Mouse (Mus musculus) midbrain, embryonic 13.5 days (tissue): ENCODE results near the gene Epha5. TPM values are rescaled to one million over a fixed set of nuclear protein-coding genes. Genes with fewer than 3 reads are reported as not detected.
A peak's percentile ranks its signal among the peaks of the same experiment; 100 is the strongest.

Experiments
- ATAC-seq: fragments of 200-750 bp; cut with Nextera tagmentation; 2 replicates; pipeline ENCODE4 v1.8.0; 2017; ENCODE audit warnings: mild to moderate bottlenecking, moderate TSS enrichment, moderate library complexity
- H3K27ac ChIP-seq: fragments of 300-500 bp; sonication (generic); 2 replicates; pipeline ENCODE4 v1.5.1; 2015; ENCODE audit warnings: inconsistent platforms, mild to moderate bottlenecking, moderate library complexity
- H3K27me3 ChIP-seq: fragments of 300-500 bp; sonication (generic); 2 replicates; pipeline ENCODE4 v1.6.1; 2015; ENCODE audit warnings: mild to moderate bottlenecking, inconsistent platforms
- H3K36me3 ChIP-seq: fragments of 300-500 bp; sonication (generic); 2 replicates; pipeline ENCODE4 v1.6.1; 2015; ENCODE audit warnings: mild to moderate bottlenecking, inconsistent platforms
- H3K4me1 ChIP-seq: fragments of 300-500 bp; sonication (generic); replicated peaks from 2 replicates; pipeline ENCODE4 v1.6.1; 2015; ENCODE audit warnings: inconsistent platforms
- H3K4me2 ChIP-seq: fragments of 300-500 bp; sonication (generic); replicated peaks from 2 replicates; pipeline ENCODE4 v1.6.1; 2015; ENCODE audit warnings: moderate library complexity, mild to moderate bottlenecking, inconsistent platforms
- H3K4me3 ChIP-seq: fragments of 300-500 bp; sonication (generic); replicated peaks from 2 replicates; pipeline ENCODE4 v1.5.1; 2015; ENCODE audit warnings: mild to moderate bottlenecking, inconsistent platforms
- H3K9ac ChIP-seq: fragments of 300-500 bp; sonication (generic); replicated peaks from 2 replicates; pipeline ENCODE4 v1.6.1; 2015; ENCODE audit warnings: mild to moderate bottlenecking, inconsistent platforms
- H3K9me3 ChIP-seq: fragments of 300-500 bp; sonication (generic); 2 replicates; pipeline ENCODE4 v1.6.1; 2016; ENCODE audit warnings: mild to moderate bottlenecking, inconsistent platforms
- WGBS: fragments of 180-500 bp; shearing (Covaris S2); methylation state at CpG from one replicate; pipeline ENCODE4 v1.1.7; 2015; 5-methylcytosine and 5-hydroxymethylcytosine counted together
- polyA plus RNA-seq: library from polyadenylated mRNA; unstranded; fragments of >200 nt; fragmentation: Nextera tagmentation; extraction: Ambion mirVana; gene quantifications from 2 replicates; pipeline ENCODE4 v1.2.1, GENCODE M21; 2015

Gene Epha5
- polyA plus RNA-seq, 1 experiment from 2014 or later = 57.7 TPM

DNA sequence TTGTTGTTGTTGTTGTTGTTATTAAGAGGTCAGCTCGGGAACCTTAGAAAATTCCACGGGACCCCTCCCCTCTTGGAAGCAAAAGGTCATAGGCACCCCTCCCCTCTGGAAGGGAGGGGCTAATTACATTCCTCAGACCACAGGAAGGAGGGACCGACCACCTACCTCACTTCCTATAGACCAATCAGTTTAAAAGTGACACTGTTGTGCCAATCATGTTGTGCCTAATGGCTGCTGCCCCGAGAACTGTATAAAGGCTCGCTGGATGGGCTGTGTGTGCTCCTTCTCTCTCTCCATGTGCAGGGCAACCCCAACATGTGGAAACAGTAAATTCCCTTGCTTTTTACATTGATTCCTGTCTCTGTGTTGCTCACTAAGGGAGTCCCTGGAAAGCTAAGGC is 64.1 kb downstream of the Epha5 start:
- Histone ChIP-seq H3K9me3 (no peaks in the 10 kb centered on the region), H3K27me3 (no peaks in the 10 kb centered on the region), H3K4me2 (no peak overlapping the region), H3K36me3 (no peaks in the 10 kb centered on the region), H3K27ac (no peak overlapping the region), H3K4me3 (no peak overlapping the region), H3K9ac (no peak overlapping the region), H3K4me1 (peaks cover 6% of the 10 kb centered on the region; the same call in 1 of the 2 replicates)
- peak; percentile 74 for ATAC-seq
- WGBS = 57% methylated on average over 5 of the region's 5 CpGs

DNA sequence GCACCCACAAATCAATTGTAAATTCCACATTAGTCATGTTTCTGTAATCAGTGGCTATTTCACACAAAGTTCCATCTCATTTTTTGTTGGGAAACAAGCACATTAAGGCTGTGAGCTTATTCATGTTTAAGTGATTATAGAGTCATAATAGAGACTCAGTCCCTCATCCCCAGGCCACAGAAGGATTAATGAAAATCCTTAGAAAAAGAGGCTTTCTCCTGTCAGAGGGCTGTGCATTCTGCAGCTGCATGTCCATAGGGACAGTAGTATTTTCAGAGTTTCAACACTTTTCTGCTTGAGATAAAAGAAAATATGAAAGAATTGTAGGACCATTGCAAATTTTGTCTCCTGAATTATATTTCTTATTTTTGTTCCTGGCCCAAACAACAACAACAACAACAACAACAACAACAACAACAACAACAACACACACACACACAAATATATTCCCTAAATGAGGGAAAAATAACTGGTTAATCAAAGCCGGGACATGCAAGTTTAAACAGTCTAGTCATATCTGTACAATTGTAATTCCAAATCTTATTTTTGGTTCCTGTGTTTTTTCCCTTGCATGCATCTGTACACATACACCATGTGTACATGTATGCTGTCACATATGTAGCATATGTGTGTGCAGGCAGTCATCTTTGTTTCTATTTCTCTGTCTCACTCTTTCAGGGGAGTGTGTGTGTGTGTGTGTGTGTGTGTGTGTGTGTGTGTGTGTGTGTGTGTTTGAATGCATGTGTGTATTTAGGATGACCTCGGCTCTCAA is 70.3 kb downstream of the Epha5 start:
- Histone ChIP-seq H3K4me2 (no peak overlapping the region), H3K4me3 (no peak overlapping the region), H3K9me3 (no peaks in the 10 kb centered on the region), H3K27me3 (no peaks in the 10 kb centered on the region), H3K36me3 (no peaks in the 10 kb centered on the region), H3K4me1 (peaks cover 11% of the 10 kb centered on the region), H3K9ac (no peak overlapping the region), H3K27ac (no peak overlapping the region)
- WGBS = 73% methylated on average over 2 of the region's 2 CpGs
- peak; percentile 63; the same call in 1 of the 2 replicates for ATAC-seq

DNA sequence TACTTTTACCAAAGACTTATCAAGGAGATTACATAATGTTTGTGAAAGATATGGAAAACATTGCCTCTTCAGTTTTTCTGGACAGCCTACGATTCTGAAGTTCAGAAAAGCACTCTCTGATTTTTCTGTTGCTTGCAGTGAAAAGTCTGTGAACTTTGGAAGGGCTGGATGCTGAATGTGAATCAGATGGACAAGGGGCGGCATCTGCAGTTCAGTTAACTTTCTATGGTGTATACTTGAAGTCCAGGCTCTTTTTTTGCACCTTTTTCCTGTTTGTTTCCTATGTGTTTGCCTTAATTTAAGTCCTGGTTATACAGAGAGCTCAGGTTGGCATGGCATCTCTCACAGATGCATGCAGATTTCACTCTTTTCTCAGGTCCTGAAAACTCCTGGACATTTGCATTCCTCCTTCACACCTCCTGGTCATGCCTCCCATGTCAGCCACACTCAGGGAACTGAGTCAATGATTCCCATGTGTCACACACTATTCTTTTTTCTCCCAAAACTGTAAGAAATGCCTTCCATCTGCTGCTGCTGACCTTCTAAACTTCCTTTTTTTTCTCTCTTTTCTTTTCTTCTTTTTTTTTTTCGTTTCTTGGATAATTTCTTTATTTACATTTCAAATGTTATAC is 81.2 kb downstream of the Epha5 start:
- Histone ChIP-seq H3K27me3 (no peaks in the 10 kb centered on the region), H3K4me1 (no peaks in the 10 kb centered on the region), H3K4me2 (no peak overlapping the region), H3K27ac (no peak overlapping the region), H3K36me3 (no peaks in the 10 kb centered on the region), H3K9ac (no peak overlapping the region), H3K4me3 (no peak overlapping the region), H3K9me3 (0 out of 2 replicates have a peak, but pooled peaks cover 3% of the 10 kb centered on the region)
- 86% methylated on average over 3 of the region's 3 CpGs for WGBS
- ATAC-seq = no peak

DNA sequence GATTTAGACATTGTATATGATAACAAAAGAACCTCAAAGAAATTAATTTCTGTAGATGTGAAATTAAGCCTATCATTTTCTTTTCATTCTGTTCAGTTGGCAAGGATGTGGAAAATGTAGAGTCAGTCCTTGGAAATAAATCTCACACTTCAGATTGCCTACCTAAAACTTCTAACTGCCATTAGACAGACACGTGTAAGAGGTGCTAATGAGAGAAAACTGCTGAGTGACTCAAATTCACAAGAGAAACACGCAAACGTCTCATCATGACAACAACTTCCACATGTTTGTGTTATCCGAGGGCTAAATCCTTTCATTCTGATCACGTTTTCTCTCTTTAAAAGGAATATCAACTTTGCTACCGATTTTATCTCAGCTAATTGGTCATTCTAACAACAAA is 82.7 kb downstream of the Epha5 start:
- no peak for ATAC-seq

DNA sequence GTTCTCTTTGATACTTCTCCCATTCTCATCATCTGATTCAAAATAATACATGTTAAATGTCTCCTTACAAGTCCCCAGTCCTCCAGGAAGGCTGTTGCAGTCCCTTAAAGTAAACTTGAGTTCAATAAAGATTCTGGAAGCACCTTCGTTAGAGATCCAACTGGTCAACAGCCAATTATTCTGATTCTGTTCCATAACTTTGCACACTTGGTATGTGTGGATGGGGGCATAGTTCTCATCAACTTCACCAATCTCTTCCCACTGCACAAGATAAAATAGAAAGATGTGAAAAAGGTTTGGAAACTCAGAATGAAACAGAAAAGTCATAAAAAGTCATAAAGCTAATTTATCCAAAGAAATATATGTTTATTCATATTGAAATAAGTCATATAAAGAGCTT is 85.6 kb downstream of the Epha5 start:
- Histone ChIP-seq H3K9ac (no peak overlapping the region), H3K4me3 (no peak overlapping the region), H3K4me2 (no peak overlapping the region), H3K27ac (no peak overlapping the region), H3K36me3 (no peaks in the 10 kb centered on the region), H3K27me3 (no peaks in the 10 kb centered on the region), H3K9me3 (no peaks in the 10 kb centered on the region), H3K4me1 (no peaks in the 10 kb centered on the region)
- WGBS = 89% methylated on average over 1 of the region's 1 CpGs
- ATAC-seq = no peak

More for the DNA sequence above, 82.7 kb downstream of the Epha5 start:
- H3K4me3 ChIP-seq = no peak overlapping the region
- no peak overlapping the region for H3K9ac ChIP-seq
- H3K27ac ChIP-seq = no peak overlapping the region
- H3K4me1 ChIP-seq = no peaks in the 10 kb centered on the region
- WGBS = 80% methylated on average over 6 of the region's 6 CpGs
- no peaks in the 10 kb centered on the region for H3K36me3 ChIP-seq
- no peak overlapping the region for H3K4me2 ChIP-seq
- 0 out of 2 replicates have a peak, but pooled peaks cover 3% of the 10 kb centered on the region for H3K9me3 ChIP-seq
- H3K27me3 ChIP-seq = no peaks in the 10 kb centered on the region

DNA sequence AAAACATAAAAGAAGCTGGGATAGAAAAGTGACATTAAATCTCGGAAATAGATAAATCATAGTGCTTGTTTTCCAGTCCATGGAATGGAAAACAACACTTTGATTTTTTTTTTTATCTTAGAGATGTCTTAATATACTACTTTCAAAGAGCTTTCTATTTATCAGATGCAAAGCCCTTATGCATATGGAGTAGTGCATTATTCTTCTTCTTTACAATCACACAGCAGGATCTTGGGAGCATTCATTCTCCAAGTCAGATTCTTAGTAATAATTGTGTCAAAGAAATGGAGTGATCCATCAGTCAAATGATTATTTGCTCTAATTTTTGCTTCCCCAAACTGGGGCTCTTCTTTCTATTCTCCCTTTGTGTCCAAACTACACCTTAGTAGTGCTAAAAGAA is 96.6 kb downstream of the Epha5 start:
- WGBS = 9% methylated on average over 1 of the region's 1 CpGs
- Histone ChIP-seq H3K36me3 (no peaks in the 10 kb centered on the region), H3K27ac (no peak overlapping the region), H3K4me2 (no peak overlapping the region), H3K27me3 (peaks cover 9% of the 10 kb centered on the region), H3K9me3 (no peaks in the 10 kb centered on the region), H3K4me3 (no peak overlapping the region), H3K9ac (no peak overlapping the region), H3K4me1 (peaks cover 29% of the 10 kb centered on the region)
- ATAC-seq = no peak

DNA sequence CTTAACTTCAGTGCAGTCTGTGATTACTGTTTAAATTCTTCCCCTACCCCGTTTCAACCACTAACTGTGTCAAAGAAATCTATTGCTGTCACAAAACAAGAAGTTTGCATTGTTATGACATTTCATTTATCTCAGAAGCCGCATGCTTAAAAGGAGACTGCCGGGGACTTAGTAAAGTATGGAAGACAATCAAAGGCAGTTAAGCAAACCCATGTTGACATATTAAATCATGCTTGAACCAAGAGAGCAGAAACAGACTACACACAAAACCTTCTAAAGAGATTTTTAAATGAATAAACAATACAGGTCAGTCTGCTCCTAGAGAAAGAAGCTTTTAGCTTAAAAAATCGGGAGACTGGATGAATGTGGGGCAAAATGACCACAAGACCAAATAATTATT is 97.0 kb downstream of the Epha5 start:
- H3K9ac ChIP-seq = no peak overlapping the region
- no peak for ATAC-seq
- H3K4me2 ChIP-seq = no peak overlapping the region
- 7% methylated on average over 4 of the region's 4 CpGs for WGBS
- no peak overlapping the region for H3K4me3 ChIP-seq
- H3K4me1 ChIP-seq = peaks cover 29% of the 10 kb centered on the region
- H3K9me3 ChIP-seq = no peaks in the 10 kb centered on the region
- no peak overlapping the region for H3K27ac ChIP-seq
- H3K27me3 ChIP-seq = peaks cover 12% of the 10 kb centered on the region
- H3K36me3 ChIP-seq = no peaks in the 10 kb centered on the region

DNA sequence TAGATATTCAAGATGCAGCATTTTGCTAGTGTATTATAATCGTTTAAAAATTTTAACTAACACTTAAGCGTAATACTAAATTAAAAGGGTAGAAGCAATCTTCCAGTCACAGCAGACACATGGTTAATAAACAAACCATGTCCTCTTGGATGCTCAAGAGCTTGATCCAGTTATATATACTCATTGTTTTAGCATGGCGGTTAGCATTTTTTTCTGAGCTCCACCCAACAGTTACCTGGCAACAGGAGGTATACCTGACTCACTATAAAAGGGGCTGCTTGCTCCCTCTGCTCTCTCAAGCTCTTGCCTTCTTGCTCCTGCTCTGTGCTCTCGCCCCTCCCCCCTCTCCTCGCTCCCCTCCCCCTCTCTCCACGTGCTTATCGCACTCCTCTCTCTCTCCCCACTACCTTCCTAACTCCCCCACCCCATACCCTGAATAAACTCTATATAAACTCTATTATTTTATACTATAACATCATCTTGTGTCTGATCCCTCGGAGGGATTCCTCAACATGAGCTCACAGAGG is 98.3 kb downstream of the Epha5 start:
- ATAC-seq = peak; percentile 49
- peaks cover 29% of the 10 kb centered on the region for H3K4me1 ChIP-seq
- H3K9me3 ChIP-seq = no peaks in the 10 kb centered on the region
- no peak overlapping the region for H3K4me2 ChIP-seq
- 38% methylated on average over 8 of the region's 8 CpGs for WGBS
- H3K36me3 ChIP-seq = no peaks in the 10 kb centered on the region
- no peak overlapping the region for H3K9ac ChIP-seq
- peaks cover 12% of the 10 kb centered on the region for H3K27me3 ChIP-seq
- no peak overlapping the region for H3K27ac ChIP-seq
- H3K4me3 ChIP-seq = no peak overlapping the region

DNA sequence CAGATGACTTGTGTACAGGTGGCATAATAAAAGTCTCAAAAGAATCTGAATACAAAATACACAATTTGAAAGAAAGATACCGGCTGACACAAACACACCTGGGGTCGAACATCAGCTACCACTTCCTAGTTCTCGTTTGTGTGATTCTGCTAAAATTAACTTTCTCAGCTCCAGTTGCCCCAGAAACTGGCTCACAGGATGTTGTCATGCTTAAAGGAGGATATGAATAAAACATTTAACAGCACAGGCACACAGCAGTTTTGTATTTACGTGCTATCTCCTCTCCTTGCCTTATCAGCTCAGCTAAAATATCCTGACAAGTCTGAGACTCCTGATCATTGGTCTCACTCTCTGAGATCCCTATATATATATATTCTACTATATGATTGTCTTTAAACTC is 99.3 kb downstream of the Epha5 start:
- H3K36me3 ChIP-seq = no peaks in the 10 kb centered on the region
- peaks cover 29% of the 10 kb centered on the region for H3K4me1 ChIP-seq
- WGBS = 69% methylated on average over 4 of the region's 4 CpGs

DNA sequence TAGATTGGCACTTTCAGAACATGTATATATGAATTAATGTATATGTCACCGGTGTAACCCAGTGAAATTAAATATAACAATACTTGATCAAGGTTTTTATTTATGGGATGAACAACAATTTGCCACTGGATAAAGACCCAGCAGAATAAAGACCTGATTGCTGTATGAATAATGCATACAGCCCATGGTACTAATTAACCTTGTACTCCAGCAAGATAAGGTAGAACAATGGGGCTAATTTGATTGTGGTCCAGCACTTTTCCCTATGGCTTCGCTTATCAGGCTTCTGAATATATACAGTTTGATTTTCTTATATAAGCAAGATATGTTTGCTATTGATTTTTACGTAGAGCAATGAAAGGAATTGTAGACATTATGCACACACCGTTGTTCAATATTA is 103.6 kb downstream of the Epha5 start:
- 66% methylated on average over 4 of the region's 4 CpGs for WGBS
- H3K4me3 ChIP-seq = no peak overlapping the region
- no peak overlapping the region for H3K27ac ChIP-seq
- H3K4me2 ChIP-seq = no peak overlapping the region
- H3K9me3 ChIP-seq = no peaks in the 10 kb centered on the region
- peaks cover 9% of the 10 kb centered on the region for H3K4me1 ChIP-seq
- no peaks in the 10 kb centered on the region for H3K36me3 ChIP-seq
- no peak for ATAC-seq
- H3K9ac ChIP-seq = no peak overlapping the region
- peaks cover 15% of the 10 kb centered on the region for H3K27me3 ChIP-seq

More for the DNA sequence above, 99.3 kb downstream of the Epha5 start:
- no peak overlapping the region for H3K9ac ChIP-seq
- peaks cover 12% of the 10 kb centered on the region for H3K27me3 ChIP-seq
- no peaks in the 10 kb centered on the region for H3K9me3 ChIP-seq
- H3K27ac ChIP-seq = no peak overlapping the region
- no peak overlapping the region for H3K4me3 ChIP-seq
- no peak for ATAC-seq
- no peak overlapping the region for H3K4me2 ChIP-seq

DNA sequence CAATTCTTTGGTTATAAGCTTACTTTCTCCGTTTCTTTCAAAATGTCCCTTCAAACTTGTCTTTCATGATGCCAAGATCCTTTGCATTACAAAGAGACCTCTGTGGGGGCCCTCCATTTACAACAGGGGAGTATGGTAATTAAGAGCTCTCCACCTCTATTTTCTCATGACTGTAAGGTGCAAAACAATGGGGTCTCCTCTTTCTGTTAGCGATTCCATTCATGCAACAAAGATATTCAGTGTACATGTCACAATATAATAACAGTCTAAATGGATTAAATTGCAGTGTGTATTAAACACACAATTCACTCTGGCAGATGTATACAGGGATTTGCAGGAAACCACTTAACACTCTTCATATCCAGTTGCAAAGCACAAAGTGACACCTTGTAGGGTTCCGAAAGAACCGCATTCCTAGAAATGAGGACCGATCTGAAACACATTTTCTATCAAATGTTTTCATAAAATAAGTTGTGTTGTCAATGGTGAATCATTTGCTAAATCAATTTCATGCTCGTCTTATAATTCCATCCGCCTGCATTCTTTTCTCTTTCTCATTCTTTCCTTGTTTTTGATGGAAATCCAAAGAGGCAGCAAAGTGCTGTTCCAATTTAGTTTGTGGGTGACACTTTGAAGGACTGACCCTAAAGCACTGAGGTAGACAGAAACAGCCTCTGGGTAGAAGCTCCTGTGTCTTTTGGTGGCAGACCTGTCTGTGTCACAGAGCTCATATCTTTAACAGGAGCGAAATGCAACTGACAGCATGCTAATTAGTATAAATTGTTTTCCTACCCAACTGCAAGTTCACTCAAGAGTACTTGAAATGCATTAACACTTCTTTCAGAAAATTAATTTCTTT is 118.1 kb downstream of the Epha5 start:
- Histone ChIP-seq H3K4me2 (peak overlapping the region; percentile 25), H3K9me3 (no peaks in the 10 kb centered on the region), H3K36me3 (no peaks in the 10 kb centered on the region), H3K27ac (no peak overlapping the region), H3K4me3 (no peak overlapping the region), H3K4me1 (peaks cover 8% of the 10 kb centered on the region), H3K9ac (no peak overlapping the region), H3K27me3 (peaks cover 18% of the 10 kb centered on the region)
- WGBS = 8% methylated on average over 8 of the region's 8 CpGs
- peak; percentile 89 for ATAC-seq
